Mouse (Mus musculus): Measurements from ENCODE around the gene Iqgap2. TPM values are rescaled to one million over a fixed set of nuclear protein-coding genes. Genes with fewer than 3 reads are reported as not detected.

Gene Iqgap2
- polyA plus RNA-seq, 1 experiment: 0.06 TPM

DNA sequence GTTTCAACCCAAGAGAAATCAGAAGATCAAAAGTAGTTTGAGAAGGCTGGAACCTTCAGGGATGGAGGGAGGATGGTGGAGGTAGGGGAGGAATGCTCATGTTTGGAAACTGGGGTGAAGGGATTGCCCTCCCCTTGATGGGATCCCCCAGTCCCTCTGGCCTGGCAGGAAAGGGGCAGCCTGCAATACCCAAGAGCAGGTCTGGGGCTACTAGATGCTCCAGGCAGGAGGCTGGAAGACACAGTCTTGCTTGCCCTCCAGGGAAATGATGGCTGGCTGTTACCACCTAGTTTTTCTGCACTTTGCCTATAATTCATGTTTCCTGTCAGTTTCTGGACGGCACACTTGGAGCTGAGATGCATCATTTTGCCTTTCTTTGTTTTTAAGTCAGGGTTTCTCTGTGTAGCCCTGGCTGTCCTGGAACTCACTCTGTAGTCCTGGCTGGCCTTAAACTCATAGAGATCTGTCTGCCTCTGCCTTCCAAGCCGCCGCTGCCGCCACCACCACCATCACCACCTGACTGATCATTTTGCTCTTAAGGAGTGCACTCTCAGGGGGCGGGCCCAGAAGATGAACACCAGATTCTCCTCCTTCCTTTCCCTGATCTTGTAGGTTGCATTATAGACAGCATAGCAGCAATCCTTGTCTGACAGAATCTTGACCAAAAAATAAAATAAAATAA, 313.6 kb downstream of the Iqgap2 start:
- Histone ChIP-seq H3K4me3 (ENCODE audit: insufficient read depth, poor library complexity, severe bottlenecking) (no peak overlapping the region), H3ac (ENCODE audit: control insufficient read depth, insufficient read length, low read depth) (no peak overlapping the region), H3K36me3 (ENCODE audit: control insufficient read depth, insufficient read depth) (no peaks in the 10 kb centered on the region), H3K79me2 (ENCODE audit: control insufficient read depth, insufficient read depth) (no peaks in the 10 kb centered on the region), H3K79me3 (ENCODE audit: low read depth) (no peaks in the 10 kb centered on the region), H3K27me3 (ENCODE audit: control insufficient read depth, insufficient read depth, insufficient read length) (no peaks in the 10 kb centered on the region)
- TF ChIP-seq CEBPB (IDR thresholded peaks at IDR 0.05; ENCODE audit: low read depth): no peak

Other genes with a start within 250 kb of the Iqgap2 start
- gene F2rl2, start 195.1 kb downstream of the Iqgap2 start, polyA plus RNA-seq (2012; fragmentation: generic; extraction: Trizol): 0.50 TPM
- 8.6 TPM for gene Gm20075, start 189.5 kb upstream of the Iqgap2 start, polyA plus RNA-seq (2012; fragmentation: generic; extraction: Trizol)
- not detected for gene Gm17190, start 190.1 kb upstream of the Iqgap2 start, polyA plus RNA-seq (2012; fragmentation: generic; extraction: Trizol)
- 0.04 TPM for gene Sv2c, start 240.7 kb upstream of the Iqgap2 start, polyA plus RNA-seq (2012; fragmentation: generic; extraction: Trizol)

Measured in C2C12 (cell line).